Mouse (Mus musculus) heart, adult 2 months (tissue): Measurements from ENCODE around the gene Sirt3. TPM values are rescaled to one million over a fixed set of nuclear protein-coding genes. Genes with fewer than 3 reads are reported as not detected.

Source experiments
- DNase-seq, 2 experiments: peaks; one replicate each; pipeline ENCODE4 v3.0.0; 2021
- H3K27ac ChIP-seq: fragments of 200-600 bp; 2 replicates; pipeline ENCODE4 v1.8.1; 2022
- H3K27me3 ChIP-seq: fragments of 200-500 bp; 2 replicates; pipeline ENCODE4 v1.6.1; 2012; ENCODE audit warnings: mild to moderate bottlenecking, low read length, inconsistent platforms, mixed read lengths; ENCODE audit not compliant: control insufficient read depth, insufficient read depth
- H3K36me3 ChIP-seq: fragments of 200-500 bp; 2 replicates; pipeline ENCODE4 v1.6.1; 2012; ENCODE audit warnings: low read length, inconsistent platforms; ENCODE audit not compliant: control insufficient read depth, insufficient read depth
- H3K4me1 ChIP-seq: fragments of 200-500 bp; 2 replicates; pipeline ENCODE4 v1.6.1; 2011; ENCODE audit warnings: low read length; ENCODE audit not compliant: control insufficient read depth, insufficient read depth
- H3K4me3 ChIP-seq: fragments of 200-600 bp; 2 replicates; pipeline ENCODE4 v1.8.1; 2022
- H3K79me2 ChIP-seq: fragments of 200-500 bp; replicated peaks from 2 replicates; pipeline ENCODE4 v1.6.1; 2012; ENCODE audit warnings: mild to moderate bottlenecking, inconsistent platforms, low read length, moderate library complexity, mixed read lengths; ENCODE audit not compliant: control insufficient read depth, insufficient read depth
- H3K9ac ChIP-seq: fragments of 200-500 bp; 2 replicates; pipeline ENCODE4 v1.6.1; 2012; ENCODE audit warnings: low read depth, mild to moderate bottlenecking, control low read depth, inconsistent platforms, low read length, mixed read lengths
- CTCF ChIP-seq: fragments of 200-600 bp; IDR thresholded peaks from 2 replicates; pipeline ENCODE4 v1.8.1; 2022; ENCODE audit warnings: antibody characterized with exemption, mild to moderate bottlenecking, moderate library complexity
- EP300 ChIP-seq: fragments of 200-500 bp; IDR thresholded peaks from 2 replicates; pipeline ENCODE4 v1.6.1; 2011; ENCODE audit warnings: low read depth, low read length, control low read depth; ENCODE audit not compliant: insufficient read depth
- POLR2A ChIP-seq: fragments of 200-500 bp; IDR thresholded peaks from 2 replicates; pipeline ENCODE4 v1.6.1; 2011; ENCODE audit warnings: mild to moderate bottlenecking, low read depth, low read length, control low read depth; ENCODE audit not compliant: insufficient read depth
- WGBS: fragments of 180-500 bp; shearing (Covaris S2); methylation state at CpG from one replicate; pipeline ENCODE4 v1.1.7; 2018; 5-methylcytosine and 5-hydroxymethylcytosine counted together
- intact Hi-C: fragments of 180-260 bp; cut with DNase I; formaldehyde crosslinking; loops from one replicate; pipeline ENCODE4 v1.15.1; 2025
- polyA plus RNA-seq: library from polyadenylated mRNA; depleted of rRNA; stranded (reverse); fragments of >200 nt; gene quantifications from 2 replicates; pipeline ENCODE4 v1.2.3, GENCODE M21; 2012
- total RNA-seq, 2 experiments: library from RNA; stranded (reverse); gene quantifications; 2 replicates each; pipeline ENCODE4 v1.2.3; 2021

Gene Sirt3
- total and polyA plus RNA-seq, 3 experiments, result 53.1 to 86.9 (median 60.6) TPM

GRCm38 (mm10) chr7:140853386-140853785, 28.7 kb downstream of the Sirt3 start:
- Histone ChIP-seq H3K36me3 (no peaks in the 10 kb centered on the region), H3K79me2 (no peaks in the 10 kb centered on the region; the same call in 1 of the 2 replicates), H3K27ac (no peak overlapping the region), H3K27me3 (no peaks in the 10 kb centered on the region), H3K4me3 (no peak overlapping the region), H3K4me1 (peaks cover 6% of the 10 kb centered on the region), H3K9ac (no peak overlapping the region)
- DNase-seq, result peak in 1 of 2 experiments; percentile 12
- intact Hi-C loops, result no loop called here
- TF ChIP-seq EP300 (no peak), POLR2A (no peak), CTCF (no peak)
- WGBS, result 81% methylated on average over 9 of the region's 9 CpGs

GRCm38 (mm10) chr7:140851916-140852315, 30.2 kb downstream of the Sirt3 start:
- 94% methylated on average over 4 of the region's 4 CpGs for WGBS
- DNase-seq, result no peak
- no peak for TF ChIP-seq EP300
- TF ChIP-seq POLR2A, result no peak
- no peak for TF ChIP-seq CTCF

GRCm38 (mm10) chr7:140848591-140848990, 33.5 kb downstream of the Sirt3 start:
- TF ChIP-seq POLR2A, result no peak
- TF ChIP-seq CTCF, result no peak
- no peak for TF ChIP-seq EP300
- Histone ChIP-seq H3K36me3 (no peaks in the 10 kb centered on the region), H3K4me1 (no peaks in the 10 kb centered on the region), H3K79me2 (no peaks in the 10 kb centered on the region), H3K27me3 (no peaks in the 10 kb centered on the region), H3K4me3 (no peak overlapping the region), H3K9ac (no peak overlapping the region), H3K27ac (no peak overlapping the region)
- no peak for DNase-seq
- intact Hi-C loops, result loop anchor here (5.0 kb wide), 2 partner anchors 34 to 329 kb away; partner anchors contain the start of genes Psmd13 and Sirt3
- WGBS, result 90% methylated on average over 10 of the region's 10 CpGs

More at GRCm38 (mm10) chr7:140851916-140852315, 30.2 kb downstream of the Sirt3 start:
- Histone ChIP-seq H3K9ac (no peak overlapping the region), H3K36me3 (no peaks in the 10 kb centered on the region), H3K27ac (no peak overlapping the region), H3K4me3 (no peak overlapping the region), H3K79me2 (no peaks in the 10 kb centered on the region; the same call in 1 of the 2 replicates), H3K27me3 (no peaks in the 10 kb centered on the region), H3K4me1 (peaks cover 3% of the 10 kb centered on the region)
- intact Hi-C loops, result no loop called here

GRCm38 (mm10) chr7:140847755-140848580, 34.1 kb downstream of the Sirt3 start, which contains the start of gene Odf3:
Odf3 (plus strand) TSS chr7:140847805.
- Histone ChIP-seq H3K36me3 (no peaks in the 10 kb centered on the region), H3K4me1 (no peaks in the 10 kb centered on the region), H3K9ac (no peak within 1 kb of the TSS), H3K27me3 (no peaks in the 10 kb centered on the region), H3K4me3 (no peak within 1 kb of the TSS), H3K79me2 (no peaks in the 10 kb centered on the region), H3K27ac (no peak within 1 kb of the TSS)
- 45% methylated on average over 11 of the region's 11 CpGs for WGBS
- intact Hi-C loops, result loop anchor here (5.0 kb wide), 2 partner anchors 34 to 329 kb away; partner anchors contain the start of genes Psmd13 and Sirt3
- DNase-seq, result no peak
- TF ChIP-seq EP300 (no peak), POLR2A (no peak), CTCF (no peak)

- Histone ChIP-seq H3K27ac (no peak overlapping the region), H3K9ac (no peak overlapping the region), H3K79me2 (no peaks in the 10 kb centered on the region), H3K4me3 (no peak overlapping the region), H3K4me1 (no peaks in the 10 kb centered on the region), H3K27me3 (no peaks in the 10 kb centered on the region), H3K36me3 (no peaks in the 10 kb centered on the region)
- DNase-seq, result no peak
- intact Hi-C loops, result loop anchor here (5.0 kb wide), 2 partner anchors 36 to 331 kb away; partner anchors contain the start of genes Psmd13 and Sirt3
- WGBS, result 75% methylated on average over 10 of the region's 10 CpGs
- TF ChIP-seq EP300 (no peak), CTCF (no peak), POLR2A (no peak)
Observed at GRCm38 (mm10) chr7:140846676-140847075, 35.4 kb downstream of the Sirt3 start.

GRCm38 (mm10) chr7:140845683-140846082, 36.4 kb downstream of the Sirt3 start:
- no peaks in the 10 kb centered on the region for H3K79me2 ChIP-seq
- TF ChIP-seq POLR2A (no peak), CTCF (0 out of 2 replicates have a peak, but pooled peaks have one; percentile 15)
- WGBS, result 52% methylated on average over 4 of the region's 4 CpGs
- H3K27ac ChIP-seq, result no peak overlapping the region
- H3K27me3 ChIP-seq, result no peaks in the 10 kb centered on the region; the same call in 1 of the 2 replicates
- H3K9ac ChIP-seq, result no peak overlapping the region
- no peaks in the 10 kb centered on the region for H3K4me1 ChIP-seq
- intact Hi-C loops, result loop anchor here (1.0 to 5.0 kb wide), 3 partner anchors 37 to 332 kb away; partner anchors contain the start of genes Psmd13 and Sirt3
- no peaks in the 10 kb centered on the region for H3K36me3 ChIP-seq
- H3K4me3 ChIP-seq, result no peak overlapping the region
- DNase-seq, result no peak
